10 mouse cellular contexts compared by ENCODE assay signal in genomic region chr10:17562410-17563350, GRCm38 (mm10).
DNase-seq lines count a peak whose midpoint lies in the region; ATAC-seq and TF ChIP-seq lines count a peak whose summit lies in the region.
"Had no signal": no experiment of that assay in that cellular context is flagged by ENCODE, and none has a peak within 500 bp of the region (broad histone marks: within the 10 kb centered on the region; RNA-seq: fewer than 3 reads in every experiment).

No protein-coding gene starts in this region.

- H3K36me3 ChIP-seq in kidney, adult 2 months (ENCODE audit: control insufficient read depth, insufficient read depth, low read length), result no peaks in the 10 kb centered on the region
- no peaks in the 10 kb centered on the region for H3K36me3 ChIP-seq in liver, embryonic 13.5 days
- H3K36me3 ChIP-seq: hindbrain, embryonic 15.5 days; neural tube, embryonic 12.5 days had no signal

- H3K9me3 ChIP-seq in liver, embryonic 13.5 days (replicated peaks), result no peaks in the 10 kb centered on the region
- H3K9me3 ChIP-seq: hindbrain, embryonic 15.5 days; neural tube, embryonic 12.5 days had no signal

- no peak overlapping the region for H3K27ac ChIP-seq in kidney, adult 2 months (ENCODE audit: insufficient read depth, low read depth, low read length)
- H3K27ac ChIP-seq in liver, embryonic 13.5 days, result peak overlapping the region; percentile 74
- H3K27ac ChIP-seq: hindbrain, embryonic 15.5 days; neural tube, embryonic 12.5 days had no signal

- DNase-seq in kidney, adult 2 months, result peak; percentile 44
- DNase-seq in kidney, adult 8-10 months, result no peak
- DNase-seq in 3T3-L1 (ENCODE audit: low read depth, low spot score), result peak; percentile 54
- peak; percentile 65 for DNase-seq in NIH3T3 (ENCODE audit: low read depth)
- peak; percentile 44 for DNase-seq in liver, embryonic 13.5 days
- no peak for DNase-seq in spleen, postnatal 36 days (ENCODE audit: low spot score in 2 of 2)
- no peak for DNase-seq in adrenal gland, adult 8-10 months
- no peak for DNase-seq in adrenal gland, postnatal 36 days

- no peaks in the 10 kb centered on the region for H3K27me3 ChIP-seq in kidney, adult 2 months (replicated peaks; ENCODE audit: control insufficient read depth, insufficient read depth, low read length)
- H3K27me3 ChIP-seq in liver, embryonic 13.5 days, result no peaks in the 10 kb centered on the region
- H3K27me3 ChIP-seq: hindbrain, embryonic 15.5 days; neural tube, embryonic 12.5 days had no signal

- ATAC-seq in liver, embryonic 13.5 days (ENCODE audit: low read depth), result peak; percentile 76

- no peak for TF ChIP-seq POLR2A in kidney, adult 2 months (IDR thresholded peaks at IDR 0.05; ENCODE audit: low read depth, low read length)

- no peak overlapping the region for H3K4me3 ChIP-seq in kidney, adult 2 months (ENCODE audit: insufficient read depth, low read depth, low read length)
- no peak overlapping the region for H3K4me3 ChIP-seq in liver, embryonic 13.5 days (replicated peaks)
- H3K4me3 ChIP-seq: hindbrain, embryonic 15.5 days; neural tube, embryonic 12.5 days had no signal

- no peak overlapping the region; the same call in 1 of the 2 replicates for H3K9ac ChIP-seq in liver, embryonic 13.5 days
- H3K9ac ChIP-seq: hindbrain, embryonic 15.5 days; neural tube, embryonic 12.5 days had no signal

- H3K4me1 ChIP-seq in kidney, adult 2 months (ENCODE audit: control insufficient read depth, insufficient read depth, low read length), result no peaks in the 10 kb centered on the region
- peaks cover 53% of the 10 kb centered on the region for H3K4me1 ChIP-seq in liver, embryonic 13.5 days (replicated peaks)
- H3K4me1 ChIP-seq: hindbrain, embryonic 15.5 days; neural tube, embryonic 12.5 days had no signal

- 56% methylated on average over 7 of the region's 7 CpGs for WGBS in kidney, adult 2 months
- WGBS in liver, embryonic 13.5 days (ENCODE audit: insufficient replicate concordance), result 28% methylated on average over 7 of the region's 7 CpGs

- H3K4me2 ChIP-seq in liver, embryonic 13.5 days, result peak overlapping the region; percentile 45
- H3K4me2 ChIP-seq: hindbrain, embryonic 15.5 days; neural tube, embryonic 12.5 days had no signal

- TF ChIP-seq CTCF in kidney, adult 2 months (conservative IDR thresholded peaks at IDR 0.05; ENCODE audit: insufficient read depth, insufficient read length, low read depth, low read length), result no peak

Comparison
In these comparisons a context has a peak if more than half of its experiments do, and no peak if none do; other contexts are left out.
1. DNase-seq: peak in kidney, adult 2 months (single experiment), 3T3-L1 (single experiment), NIH3T3 (single experiment) and liver, embryonic 13.5 days (single experiment); none in kidney, adult 8-10 months (0 of 2), spleen, postnatal 36 days (0 of 2), adrenal gland, adult 8-10 months (single experiment) and adrenal gland, postnatal 36 days (0 of 2).